Mouse (Mus musculus): ENCODE results near the gene Cd52. TPM values are rescaled to one million over a fixed set of nuclear protein-coding genes. Genes with fewer than 3 reads are reported as not detected.

Cd52 gene
- polyA plus RNA-seq, 1 experiment from 2014 or later = 12.0 TPM

Other genes starting within 250 kb of the Cd52 start
- gene Rps6ka1, start 207.3 kb downstream of the Cd52 start, polyA plus RNA-seq (2015; fragmentation: Nextera tagmentation; extraction: Ambion mirVana) = 44.5 and 47.5 TPM in 2 replicates
- 2,667 and 2,783 TPM in 2 replicates for gene Hmgn2, start 126.4 kb downstream of the Cd52 start, polyA plus RNA-seq (2015; fragmentation: Nextera tagmentation; extraction: Ambion mirVana)
- gene Dhdds, start 94.2 kb downstream of the Cd52 start, polyA plus RNA-seq (2015; fragmentation: Nextera tagmentation; extraction: Ambion mirVana) = 47.4 and 48.4 TPM in 2 replicates
- gene Lin28a, start 76.2 kb downstream of the Cd52 start, polyA plus RNA-seq (2015; fragmentation: Nextera tagmentation; extraction: Ambion mirVana) = 0.17 and 0.18 TPM in 2 replicates
- not detected in 2 replicates for gene Zfp683, start 41.2 kb downstream of the Cd52 start, polyA plus RNA-seq (2015; fragmentation: Nextera tagmentation; extraction: Ambion mirVana)
- gene Crybg2, start 34.3 kb downstream of the Cd52 start, polyA plus RNA-seq (2015; fragmentation: Nextera tagmentation; extraction: Ambion mirVana) = 3.9 and 4.4 TPM in 2 replicates
- gene Ubxn11, start 7.5 kb upstream of the Cd52 start, polyA plus RNA-seq (2015; fragmentation: Nextera tagmentation; extraction: Ambion mirVana) = 10.5 and 11.1 TPM in 2 replicates
- gene Sh3bgrl3, start 33.7 kb upstream of the Cd52 start, polyA plus RNA-seq (2015; fragmentation: Nextera tagmentation; extraction: Ambion mirVana) = 395 and 412 TPM in 2 replicates
- 106 and 125 TPM in 2 replicates for gene Cep85, start 92.0 kb upstream of the Cd52 start, polyA plus RNA-seq (2015; fragmentation: Nextera tagmentation; extraction: Ambion mirVana)
- 0.24 and 0.30 TPM in 2 replicates for gene Gm7534, start 107.9 kb upstream of the Cd52 start, polyA plus RNA-seq (2015; fragmentation: Nextera tagmentation; extraction: Ambion mirVana)
- gene Catsper4, start 132.3 kb upstream of the Cd52 start, polyA plus RNA-seq (2015; fragmentation: Nextera tagmentation; extraction: Ambion mirVana) = 0.30 and 0.55 TPM in 2 replicates
- gene Cnksr1, start 143.3 kb upstream of the Cd52 start, polyA plus RNA-seq (2015; fragmentation: Nextera tagmentation; extraction: Ambion mirVana) = 7.3 and 8.3 TPM in 2 replicates
- gene E130218I03Rik, start 148.6 kb upstream of the Cd52 start, polyA plus RNA-seq (2015; fragmentation: Nextera tagmentation; extraction: Ambion mirVana) = 0.26 and 0.68 TPM in 2 replicates
- 15.6 and 15.8 TPM in 2 replicates for gene Zfp593, start 150.5 kb upstream of the Cd52 start, polyA plus RNA-seq (2015; fragmentation: Nextera tagmentation; extraction: Ambion mirVana)
- gene Gm30191, start 151.9 kb upstream of the Cd52 start, polyA plus RNA-seq (2015; fragmentation: Nextera tagmentation; extraction: Ambion mirVana) = not detected in 2 replicates
- 10.6 and 12.1 TPM in 2 replicates for gene Grrp1, start 159.0 kb upstream of the Cd52 start, polyA plus RNA-seq (2015; fragmentation: Nextera tagmentation; extraction: Ambion mirVana)
- 21.6 TPM in 2 replicates for gene Pdik1l, start 192.8 kb upstream of the Cd52 start, polyA plus RNA-seq (2015; fragmentation: Nextera tagmentation; extraction: Ambion mirVana)
- gene Trim63, start 220.0 kb upstream of the Cd52 start, polyA plus RNA-seq (2015; fragmentation: Nextera tagmentation; extraction: Ambion mirVana) = 3.7 and 4.4 TPM in 2 replicates
- 0.73 and 1.1 TPM in 2 replicates for gene Slc30a2, start 248.1 kb upstream of the Cd52 start, polyA plus RNA-seq (2015; fragmentation: Nextera tagmentation; extraction: Ambion mirVana)